Mouse (Mus musculus): ENCODE measurements around the gene Gcnt7.

Gcnt7 gene

DNA sequence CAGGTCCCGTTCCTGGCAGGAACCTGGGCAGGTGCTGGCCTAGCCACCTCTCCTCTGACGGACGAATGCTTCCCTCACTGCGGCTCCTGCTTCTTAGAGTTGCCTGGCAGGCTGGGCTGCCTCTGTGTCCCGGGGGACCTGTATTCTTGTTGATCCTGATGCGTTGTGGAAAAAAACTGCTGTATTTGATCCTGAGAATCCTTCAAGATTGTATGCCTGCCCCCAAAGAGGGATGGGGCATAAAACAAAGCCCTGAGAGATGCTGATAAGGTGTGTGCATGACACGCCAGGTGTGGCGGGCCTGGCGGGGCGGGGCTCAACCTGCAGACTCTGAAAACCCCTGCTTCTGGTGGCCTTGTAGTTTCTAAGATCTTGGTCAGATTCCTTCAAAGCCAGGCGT lies at the start of gene Gcnt7:
Gcnt7 (minus strand) TSS at position 101 of the 400 bp plus-strand sequence.
- no peak for DNase-seq (ENCODE audit: low read depth)

DNA sequence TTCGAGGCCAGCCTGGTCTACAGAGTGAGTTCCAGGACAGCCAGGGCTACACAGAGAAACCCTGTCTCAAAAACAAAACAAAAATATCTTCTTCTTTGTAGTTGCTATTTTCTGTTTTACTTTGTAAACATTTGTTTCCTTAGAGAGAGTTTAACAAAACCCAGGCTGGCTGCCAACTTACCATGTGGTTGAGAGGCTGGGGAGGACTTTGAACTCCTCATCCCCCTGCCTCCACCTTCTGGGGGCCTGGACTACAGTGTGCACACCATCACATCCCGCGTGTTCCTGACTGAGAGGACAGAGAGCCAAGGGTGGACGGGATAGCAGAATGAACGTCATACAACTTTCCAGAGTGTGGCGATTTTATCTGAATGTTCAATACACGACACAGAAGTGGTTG lies 47.7 kb upstream of the Gcnt7 start:
- no peak for DNase-seq (ENCODE audit: low read depth)

DNA sequence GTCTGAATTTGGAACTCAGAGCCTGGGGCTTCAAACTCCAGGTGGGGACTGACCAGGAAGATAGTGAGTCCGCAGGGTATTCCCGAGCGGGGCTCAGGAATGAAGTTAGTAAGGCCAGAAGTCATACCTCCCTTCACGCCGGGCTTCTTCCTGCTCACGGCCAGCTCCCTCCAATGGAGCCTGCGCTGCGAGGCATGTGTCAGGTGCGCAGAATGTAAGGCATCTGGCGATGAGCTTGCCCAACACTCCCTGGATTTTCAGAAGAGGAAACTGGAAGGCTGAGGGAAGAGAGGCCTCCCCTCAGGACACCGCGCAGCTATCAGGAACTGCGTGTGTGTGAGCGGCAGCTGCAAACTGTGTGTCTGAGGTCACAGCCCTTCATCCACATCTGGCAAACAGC lies 43.8 kb upstream of the Gcnt7 start:
- no peak for DNase-seq (ENCODE audit: low read depth)

DNA sequence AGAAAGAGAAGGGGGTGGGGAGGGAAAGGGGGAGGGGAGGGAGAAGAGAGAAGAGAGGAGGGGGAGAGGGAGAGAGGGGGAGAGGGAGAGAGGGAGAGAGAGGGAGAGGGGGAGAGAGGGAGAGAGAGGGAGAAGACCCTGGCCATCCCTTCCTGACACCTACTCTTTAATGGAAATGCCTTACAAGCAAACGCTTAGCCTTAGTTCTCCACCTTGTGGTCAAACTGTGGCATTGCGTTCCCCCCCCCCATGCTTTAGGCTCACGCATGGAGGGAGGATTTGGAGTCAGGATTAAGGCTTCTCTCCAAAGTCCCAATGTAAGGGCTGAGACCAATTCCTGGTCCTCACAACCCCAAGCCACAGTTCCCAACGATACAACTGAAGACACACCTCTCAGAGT lies 42.9 kb upstream of the Gcnt7 start:
- peak; percentile 69 for DNase-seq (ENCODE audit: low read depth)

DNA sequence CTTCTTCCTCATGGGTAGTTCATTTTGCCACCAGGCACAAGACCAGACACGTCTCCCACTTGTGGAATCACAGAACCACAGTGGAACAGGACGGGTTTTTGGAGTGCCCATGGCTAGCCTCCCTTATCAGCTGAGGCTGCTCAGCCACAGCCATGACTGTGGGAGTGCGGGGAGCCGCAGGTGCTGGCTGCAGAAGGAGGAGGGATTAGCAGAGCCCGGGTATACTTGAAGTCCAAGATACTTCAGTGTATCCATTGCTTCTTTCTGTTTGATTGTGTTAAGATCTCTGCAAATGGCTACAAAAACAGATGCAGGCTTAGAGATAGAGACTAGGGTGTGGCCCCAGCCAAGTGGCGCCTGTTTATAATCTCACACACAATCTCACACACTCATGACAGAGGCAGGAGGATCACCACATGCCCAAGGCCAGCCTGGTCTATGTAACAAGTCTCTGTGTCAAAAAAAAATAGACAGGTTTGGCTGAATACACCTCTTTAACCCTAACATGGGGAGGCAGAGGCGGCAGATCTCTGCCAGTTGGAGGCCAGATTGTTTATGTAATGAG lies 42.4 kb upstream of the Gcnt7 start:
- no peak for DNase-seq (ENCODE audit: low read depth)

DNA sequence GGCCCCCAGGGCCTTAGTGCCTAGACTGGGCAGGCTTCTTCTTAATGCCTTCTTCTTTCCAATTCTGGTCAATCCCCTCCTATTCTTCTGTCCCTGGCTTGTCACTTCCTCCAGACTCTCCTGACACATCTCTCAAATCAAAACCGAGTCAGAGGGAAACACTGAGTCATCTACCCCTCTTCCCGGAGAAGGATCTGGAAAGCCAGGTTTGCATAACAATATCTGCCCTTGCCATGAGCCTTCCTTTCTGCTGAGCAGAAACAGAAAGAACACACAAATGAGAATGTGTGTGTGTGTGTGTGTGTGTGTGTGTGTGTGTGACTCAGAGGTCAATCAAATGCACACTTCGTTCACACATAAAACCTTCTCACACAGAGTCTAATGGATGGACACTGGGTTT lies 40.4 kb upstream of the Gcnt7 start:
- no peak for DNase-seq (ENCODE audit: low read depth)

DNA sequence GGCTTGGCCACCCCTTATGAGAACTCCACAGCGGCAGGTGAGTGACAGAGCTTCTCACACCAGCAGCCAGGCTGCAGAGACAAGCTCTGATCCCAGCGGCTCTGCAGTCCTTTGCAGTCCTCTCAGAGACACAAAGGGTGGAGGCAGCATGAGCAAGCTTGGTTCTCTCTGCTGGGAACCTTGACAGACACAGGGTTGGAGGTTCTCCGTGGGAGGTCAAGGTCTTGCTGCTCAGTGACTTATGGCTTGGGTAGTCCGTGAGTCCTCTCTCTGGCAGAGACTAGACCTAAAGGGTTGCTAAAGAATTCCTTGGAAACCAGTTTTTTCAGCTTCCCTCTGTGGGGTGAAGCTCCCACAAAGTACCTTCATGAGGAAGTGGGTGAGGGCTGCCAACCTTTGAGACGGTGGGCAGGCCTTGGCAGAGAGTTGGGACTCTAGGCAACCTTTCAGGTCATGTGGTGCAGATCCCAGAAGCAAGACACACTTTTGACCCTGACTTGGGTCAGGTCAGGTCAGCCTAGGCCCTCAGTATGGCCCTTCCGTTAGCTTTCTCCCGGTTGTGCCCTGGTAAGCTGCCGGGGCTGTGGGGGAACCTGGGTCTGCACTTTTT lies 38.4 kb upstream of the Gcnt7 start:
- no peak for DNase-seq (ENCODE audit: low read depth)

DNA sequence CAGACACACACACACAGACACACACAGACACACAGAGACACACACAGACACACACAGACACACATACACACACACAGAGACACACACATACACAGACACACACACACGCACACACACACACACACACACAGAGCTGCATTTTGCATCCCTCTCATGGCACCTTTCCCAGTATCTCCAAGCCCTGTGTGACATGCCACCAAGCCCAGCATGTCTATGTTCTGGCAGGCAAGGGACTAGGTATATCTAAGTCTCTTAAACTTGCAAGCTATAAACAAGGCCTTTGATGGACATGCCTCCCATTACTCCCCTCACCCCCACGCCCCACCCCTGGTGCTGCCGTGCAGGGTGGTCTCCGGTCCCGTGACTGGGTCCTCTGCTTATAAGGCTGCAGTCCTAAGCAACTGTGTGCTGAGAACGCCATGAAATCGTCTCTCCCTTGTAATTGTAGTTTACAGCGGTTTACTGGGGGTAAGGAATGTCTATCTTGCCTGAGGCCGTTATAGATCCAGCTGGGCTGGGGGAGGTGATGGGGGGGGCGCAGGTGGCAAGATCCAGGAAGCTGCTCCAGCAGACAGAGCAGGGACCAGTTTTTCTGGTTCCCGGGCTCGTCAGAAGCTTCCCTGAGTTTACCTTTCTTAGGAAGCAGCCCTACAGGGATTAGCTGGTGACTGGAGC lies 26.4 kb upstream of the Gcnt7 start:
- DNase-seq (ENCODE audit: low read depth) = no peak

DNA sequence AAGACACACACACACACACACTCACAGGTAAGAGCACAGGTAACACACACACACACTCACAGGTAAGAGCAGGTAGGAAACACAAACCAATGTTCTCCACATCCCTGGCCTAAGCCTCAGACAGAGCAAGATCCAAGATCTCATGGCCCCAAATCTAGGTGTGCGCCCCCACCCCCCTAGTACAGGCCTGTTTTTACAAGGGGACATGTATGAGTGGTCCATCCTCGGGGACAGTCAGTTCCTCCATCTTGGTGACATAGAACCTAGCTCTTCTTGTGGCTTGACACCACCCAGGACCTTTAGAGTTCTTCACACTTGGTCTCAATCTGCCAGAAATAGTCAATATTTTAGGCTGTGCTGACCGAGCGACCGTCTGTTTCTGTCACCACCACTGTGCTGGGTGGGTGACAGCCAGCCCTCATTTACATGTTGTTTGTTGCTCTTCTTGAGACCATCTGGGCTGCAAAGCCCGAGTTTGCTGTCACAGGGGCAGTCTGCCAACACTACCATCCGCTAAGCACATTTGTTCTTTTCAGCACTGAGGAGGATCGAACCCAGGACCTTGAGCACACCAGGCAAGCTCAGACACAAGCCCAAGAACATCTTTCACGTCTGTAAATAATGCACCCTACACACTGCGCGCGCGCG lies 25.5 kb upstream of the Gcnt7 start:
- no peak for DNase-seq (ENCODE audit: low read depth)

DNA sequence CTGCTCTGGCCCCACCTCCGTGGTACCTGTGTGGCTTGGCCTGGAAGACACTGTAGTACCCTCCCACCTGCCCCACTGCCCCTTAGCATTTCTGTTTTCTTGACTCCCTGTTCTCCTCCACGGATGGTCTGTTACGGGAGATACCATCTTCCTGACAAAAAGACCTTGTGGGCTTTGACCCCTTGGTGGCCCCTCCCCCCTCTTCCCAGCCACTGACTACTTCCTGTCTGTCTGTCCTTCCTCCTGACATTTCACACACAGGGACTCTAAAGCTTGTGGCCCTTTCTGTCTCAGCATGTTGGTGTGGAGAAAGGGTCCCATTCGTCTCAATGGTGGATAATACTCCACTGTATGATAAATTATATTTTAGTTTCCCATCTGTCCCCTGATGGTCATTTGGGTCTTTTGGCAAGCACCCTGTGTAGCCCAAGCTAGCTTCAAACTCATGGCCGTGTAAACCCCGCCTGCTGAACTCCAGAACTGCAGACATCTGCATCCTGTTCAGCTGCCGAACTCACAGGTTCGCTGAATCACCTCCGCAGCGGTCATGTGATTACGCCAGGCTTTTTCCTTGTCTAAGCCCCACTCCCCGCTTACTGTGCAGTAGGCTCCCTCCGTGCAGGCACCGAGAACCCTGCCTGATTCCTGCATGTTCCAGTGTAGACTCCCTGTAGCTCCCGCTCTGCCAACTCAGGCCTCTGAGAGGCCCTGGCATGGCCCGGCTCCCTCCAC lies 23.4 kb upstream of the Gcnt7 start:
- no peak for DNase-seq (ENCODE audit: low read depth)

DNA sequence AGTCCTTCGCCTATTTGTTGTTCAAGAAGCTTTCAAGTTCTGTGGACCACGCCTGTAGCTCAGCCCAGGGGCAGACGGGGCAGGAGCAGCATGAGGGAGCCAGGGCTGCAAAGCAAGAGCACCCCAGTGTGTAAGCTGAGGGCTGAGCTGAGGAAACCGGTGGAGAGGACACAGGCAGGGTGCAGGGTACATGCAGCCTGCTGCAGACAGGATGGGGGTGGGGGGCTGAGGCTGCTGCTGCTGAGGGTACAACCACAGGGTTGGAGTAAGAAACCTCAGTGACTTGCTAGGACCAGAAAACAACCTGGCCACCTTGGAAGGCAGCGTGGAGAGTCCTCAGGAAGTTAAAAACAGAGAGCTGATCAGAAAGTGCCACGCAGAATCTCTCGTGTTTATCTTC lies 21.9 kb upstream of the Gcnt7 start:
- DNase-seq (ENCODE audit: low read depth) = no peak

DNA sequence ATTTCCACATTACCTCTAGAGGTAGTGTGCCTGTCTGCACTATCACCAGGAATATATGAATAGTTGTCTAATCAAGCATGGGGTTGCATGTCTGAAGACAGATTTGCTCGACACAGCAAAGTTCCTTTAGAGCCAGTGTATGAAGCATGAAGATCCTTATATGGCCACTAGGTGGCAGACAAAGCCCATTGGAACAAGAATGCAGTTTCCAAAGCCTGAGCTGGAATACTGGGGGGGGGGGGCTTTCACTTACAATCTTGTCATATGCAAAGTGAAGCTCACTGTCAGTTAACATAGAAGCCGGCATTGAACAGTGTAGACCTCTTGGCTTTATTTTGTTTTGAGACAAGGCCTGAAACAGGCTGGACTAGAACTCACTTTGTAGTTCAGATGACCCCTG lies 19.5 kb upstream of the Gcnt7 start:
- peak; percentile 71 for DNase-seq (ENCODE audit: low read depth)

DNA sequence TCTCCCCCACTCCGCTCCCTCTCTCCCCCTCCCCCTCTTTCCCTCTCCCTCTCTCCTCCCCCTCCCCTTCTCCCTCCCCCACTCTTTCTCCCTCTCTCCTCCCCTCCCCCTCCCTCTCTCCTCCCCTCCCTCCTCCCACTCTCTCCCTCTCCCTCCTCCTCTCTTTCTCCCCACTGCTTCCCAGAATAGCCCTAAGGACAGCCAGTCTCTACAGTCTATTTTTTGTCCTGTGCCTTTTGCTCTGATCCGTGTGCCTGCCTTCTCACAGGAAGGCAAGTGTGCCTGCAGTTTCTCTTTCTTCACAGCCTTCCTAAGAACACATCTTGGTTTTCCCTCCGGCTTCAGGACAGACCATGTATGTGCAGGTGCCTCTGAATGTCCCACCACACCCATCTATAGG lies 19.0 kb upstream of the Gcnt7 start:
- DNase-seq (ENCODE audit: low read depth) = no peak

DNA sequence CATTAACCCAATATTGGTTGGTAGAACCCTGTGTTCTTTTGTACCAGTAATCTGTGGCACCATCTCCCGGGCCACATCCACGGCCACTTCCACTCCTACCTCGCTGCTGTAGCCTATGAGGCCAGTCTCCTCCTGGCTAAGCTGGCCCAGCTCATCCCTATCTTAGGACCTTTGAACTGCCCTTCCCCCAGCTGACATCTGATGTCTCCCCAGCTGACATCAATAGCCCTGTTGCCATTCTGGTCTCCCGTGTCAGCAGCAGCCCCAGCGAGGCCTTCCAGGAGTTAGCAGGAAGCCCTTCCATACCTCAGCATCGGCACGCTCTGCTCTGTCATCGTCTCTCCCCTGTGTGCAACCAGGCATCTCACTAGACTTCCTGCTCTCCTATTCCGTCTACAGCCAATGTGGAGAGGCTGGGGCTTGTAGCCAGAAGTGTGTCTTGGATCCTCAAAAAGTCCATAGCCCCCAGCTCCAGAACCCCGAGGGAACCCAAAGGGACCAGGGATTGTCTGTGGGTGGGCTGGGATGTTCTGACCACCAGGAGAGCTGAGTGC lies 18.4 kb upstream of the Gcnt7 start:
- no peak for DNase-seq (ENCODE audit: low read depth)

DNA sequence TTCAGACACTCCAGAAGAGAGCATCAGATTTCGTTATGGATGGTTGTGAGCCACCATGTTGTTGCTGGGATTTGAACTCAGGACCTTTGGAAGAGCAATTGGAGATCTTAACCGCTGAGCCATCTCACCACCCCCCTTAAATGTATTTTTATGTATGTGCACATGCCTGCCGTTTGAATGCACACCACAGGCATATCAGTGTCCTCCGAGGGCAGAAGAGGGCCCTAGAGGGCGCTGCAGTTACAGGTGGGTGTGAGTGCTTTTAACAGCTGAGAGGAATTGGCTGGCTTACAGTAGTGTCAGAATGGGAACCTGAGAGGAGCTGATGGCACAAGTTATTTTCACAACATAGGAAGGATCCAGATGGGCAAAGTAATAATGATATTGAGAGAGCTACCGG lies 16.6 kb upstream of the Gcnt7 start:
- peak; percentile 62 for DNase-seq (ENCODE audit: low read depth)

DNA sequence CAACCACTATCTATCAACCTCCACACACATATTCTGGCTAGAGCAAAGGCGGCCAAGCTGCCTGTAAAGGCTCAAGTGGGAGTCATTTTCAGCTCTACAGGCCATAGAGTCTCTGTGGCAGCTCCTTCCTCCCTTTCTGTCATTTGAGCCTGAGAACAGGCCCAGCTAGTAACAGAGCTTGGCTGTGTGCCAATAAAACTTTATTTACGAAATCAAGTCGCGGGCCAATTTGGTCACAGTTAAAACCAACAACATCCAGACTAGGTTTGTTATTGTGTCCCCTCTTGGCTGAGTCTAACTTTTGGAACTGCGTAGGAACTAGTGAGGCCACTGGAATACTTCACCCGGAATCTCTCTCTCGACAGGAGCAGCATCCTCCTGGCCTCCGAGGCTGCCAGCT lies 15.2 kb upstream of the Gcnt7 start:
- DNase-seq (ENCODE audit: low read depth) = no peak

DNA sequence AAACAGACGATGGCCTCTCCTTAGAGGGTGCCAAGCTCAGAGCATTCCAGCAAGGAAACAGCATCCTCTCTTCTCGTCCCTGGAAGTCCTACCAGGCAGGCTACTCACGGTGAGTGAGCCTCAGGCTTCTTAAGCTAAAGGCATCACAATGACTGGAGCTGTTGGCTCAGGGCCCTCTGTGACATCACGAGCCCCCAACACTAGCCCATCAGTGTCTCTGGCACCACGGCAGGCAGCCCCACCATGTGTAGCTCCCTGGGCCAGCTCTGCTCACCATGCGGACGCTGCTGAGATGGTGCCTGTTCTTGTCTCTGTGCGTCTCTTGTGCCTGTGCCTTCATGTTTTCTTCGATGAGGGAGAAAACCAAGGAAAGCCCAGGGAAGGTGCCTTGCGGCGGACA lies 13.9 kb upstream of the Gcnt7 start, which contains the start of gene Fam209:
Fam209 (plus strand) TSS at position 203 of the 400 bp plus-strand sequence.
- no peak for DNase-seq (ENCODE audit: low read depth)

DNA sequence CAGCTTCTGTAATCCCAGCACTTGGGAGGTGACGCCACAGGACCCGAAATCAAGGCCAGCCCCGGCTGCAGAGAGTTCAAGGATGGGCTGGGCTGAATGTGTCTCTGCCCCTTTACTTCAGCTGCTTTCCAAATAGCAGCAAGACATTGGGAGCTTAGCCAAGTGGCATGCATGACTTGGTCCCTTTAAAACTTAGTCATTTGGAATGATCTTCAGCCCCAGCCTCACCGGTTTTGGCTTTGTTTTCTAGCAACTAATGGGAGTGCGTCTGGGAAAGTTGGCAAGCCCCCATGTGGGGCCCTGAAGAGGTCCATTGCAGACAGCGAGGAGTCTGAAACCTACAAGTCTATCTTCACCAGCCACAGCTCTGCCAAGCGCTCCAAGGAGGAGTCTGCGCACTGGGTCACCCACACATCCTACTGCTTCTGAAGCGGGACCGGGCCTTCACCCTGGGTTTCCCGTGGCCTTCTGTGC lies 10.0 kb upstream of the Gcnt7 start:
- DNase-seq (ENCODE audit: low read depth) = no peak

DNA sequence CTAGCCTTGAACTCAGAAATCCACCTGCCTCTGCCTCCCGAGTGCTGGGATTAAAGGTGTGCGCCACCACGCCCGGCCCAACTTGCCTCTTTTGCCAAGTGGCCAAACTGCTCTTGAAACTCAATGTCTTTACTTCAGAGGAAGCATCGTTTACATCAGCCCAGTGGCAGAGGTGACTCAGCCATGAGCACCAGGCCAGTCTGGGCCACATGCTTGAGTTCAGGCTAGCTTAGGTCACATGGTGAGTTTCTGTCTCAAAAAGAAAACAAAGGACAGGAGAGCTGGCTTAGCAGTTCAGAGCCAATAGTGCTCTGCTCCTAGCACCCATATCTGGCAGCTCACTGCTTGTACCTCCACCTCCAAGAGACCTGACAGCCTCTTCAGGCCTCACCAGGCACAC lies 8.8 kb upstream of the Gcnt7 start:
- no peak for DNase-seq (ENCODE audit: low read depth)

DNA sequence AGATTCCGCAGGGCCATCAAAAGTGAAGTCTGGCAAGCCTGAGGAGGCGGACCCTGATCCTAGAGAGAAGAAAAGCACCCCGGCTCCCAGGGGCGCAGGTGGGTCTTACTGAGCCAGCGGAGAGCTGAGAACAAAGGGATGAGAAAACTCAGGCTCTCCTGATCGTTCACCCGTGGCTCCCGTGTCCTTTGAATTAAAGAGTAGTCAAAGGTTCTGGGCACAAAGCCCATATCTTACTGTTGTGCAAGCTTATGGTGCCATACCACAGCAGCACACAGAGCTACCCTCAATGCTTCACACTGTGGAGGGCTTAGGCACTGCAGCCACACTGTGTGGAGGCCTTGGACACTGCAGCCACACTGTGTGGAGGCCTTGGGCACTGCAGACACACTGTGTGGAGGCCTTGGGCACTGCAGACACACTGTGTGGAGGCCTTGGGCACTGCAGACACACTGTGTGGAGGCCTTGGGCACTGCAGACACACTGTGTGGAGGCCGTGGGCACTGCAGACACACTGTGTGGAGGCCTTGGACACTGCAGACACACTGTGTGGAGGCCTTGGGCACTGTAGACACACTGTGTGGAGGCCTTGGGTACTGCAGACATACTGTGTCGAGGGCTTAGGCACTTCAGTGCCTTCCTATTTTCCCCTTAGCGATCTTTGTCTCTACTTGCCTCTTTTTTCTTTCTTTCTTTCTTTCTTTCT lies 8.2 kb upstream of the Gcnt7 start:
- no peak for DNase-seq (ENCODE audit: low read depth)

DNA sequence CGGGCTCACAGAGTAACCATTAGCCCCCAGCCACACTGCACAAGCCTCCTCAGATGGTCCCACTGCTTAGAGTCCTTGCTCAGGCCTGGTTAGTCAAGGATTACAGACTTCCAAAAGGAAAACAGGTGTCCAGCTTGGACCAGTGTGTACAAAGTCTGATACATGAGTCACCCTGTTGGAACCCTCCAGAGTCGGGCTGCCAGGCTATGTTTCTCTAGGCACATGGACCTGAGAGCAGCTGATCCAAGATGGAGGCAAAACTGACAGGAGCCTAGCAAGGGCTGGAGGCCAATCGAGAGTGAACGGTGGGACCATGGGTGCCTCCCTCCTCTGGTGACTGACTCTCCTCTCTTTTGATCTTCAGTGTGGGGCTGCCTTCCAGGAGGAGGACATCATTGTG lies 4.4 kb upstream of the Gcnt7 start:
- DNase-seq (ENCODE audit: low read depth) = no peak

DNA sequence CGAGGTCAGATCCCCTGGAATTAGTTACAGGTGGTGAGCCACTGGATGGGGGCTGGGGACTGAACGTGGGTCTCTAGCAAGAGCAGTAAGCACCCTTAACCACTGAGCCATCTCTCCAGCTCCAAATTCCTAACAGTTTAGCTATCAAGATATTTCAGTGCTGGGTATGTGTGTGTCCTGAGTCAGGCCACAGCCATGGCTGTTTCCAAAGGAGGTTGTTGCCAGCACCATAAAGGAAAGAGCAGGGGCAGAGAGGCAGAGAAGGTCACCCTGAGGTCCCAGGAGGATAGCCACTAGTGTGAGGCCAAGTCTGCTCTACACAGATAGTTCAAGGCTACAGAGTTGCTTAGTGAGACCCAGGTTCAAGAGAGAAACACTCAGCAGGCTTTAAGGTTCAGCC lies 2.3 kb upstream of the Gcnt7 start:
- no peak for DNase-seq (ENCODE audit: low read depth)
